Mouse (Mus musculus) limb, embryonic 14.5 days (tissue): ENCODE results near the gene Nup98. TPM values are rescaled to one million over a fixed set of nuclear protein-coding genes. Genes with fewer than 3 reads are reported as not detected.

ENCODE experiments used
- ATAC-seq: fragments of 200-750 bp; cut with Nextera tagmentation; 2 replicates; pipeline ENCODE4 v1.8.0; 2017; ENCODE audit warnings: low read depth, moderate number of reproducible peaks, moderate TSS enrichment; ENCODE audit not compliant: low FRiP score
- DNase-seq: peaks from one replicate; pipeline ENCODE4 v3.0.0-alpha.2; 2015; ENCODE audit warnings: low spot score
- H3K27ac ChIP-seq: fragments of 300-500 bp; sonication (generic); replicated peaks from 2 replicates; pipeline ENCODE4 v1.5.1; 2014; ENCODE audit warnings: low read depth, mild to moderate bottlenecking, low read length, moderate library complexity, mixed read lengths
- H3K27me3 ChIP-seq: fragments of 300-500 bp; sonication (generic); 2 replicates; pipeline ENCODE4 v1.6.1; 2014; ENCODE audit warnings: low read length, mixed read lengths; ENCODE audit not compliant: control insufficient read depth, insufficient read depth
- H3K36me3 ChIP-seq: fragments of 300-500 bp; sonication (generic); 2 replicates; pipeline ENCODE4 v1.6.1; 2014; ENCODE audit warnings: mild to moderate bottlenecking, low read length, moderate library complexity, mixed read lengths; ENCODE audit not compliant: control insufficient read depth, insufficient read depth
- H3K4me1 ChIP-seq: fragments of 300-500 bp; sonication (generic); 2 replicates; pipeline ENCODE4 v1.6.1; 2014; ENCODE audit warnings: antibody characterized with exemption, low read length, mixed read lengths; ENCODE audit not compliant: control insufficient read depth, insufficient read depth
- H3K4me2 ChIP-seq: fragments of 300-500 bp; sonication (generic); replicated peaks from 2 replicates; pipeline ENCODE4 v1.6.1; 2014; ENCODE audit warnings: low read depth, mild to moderate bottlenecking, low read length, moderate library complexity; ENCODE audit not compliant: severe bottlenecking
- H3K4me3 ChIP-seq: fragments of 300-500 bp; sonication (generic); replicated peaks from 2 replicates; pipeline ENCODE4 v1.5.1; 2014; ENCODE audit warnings: low read length
- H3K9ac ChIP-seq: fragments of 300-500 bp; sonication (generic); 2 replicates; pipeline ENCODE4 v1.6.1; 2014; ENCODE audit warnings: mild to moderate bottlenecking, low read depth, low read length, moderate library complexity; ENCODE audit not compliant: severe bottlenecking
- H3K9me3 ChIP-seq: fragments of 300-500 bp; sonication (generic); 2 replicates; pipeline ENCODE4 v1.6.1; 2016; ENCODE audit warnings: low read length; ENCODE audit not compliant: control insufficient read depth
- POLR2A ChIP-seq: fragments of 200-500 bp; IDR thresholded peaks from 2 replicates; pipeline ENCODE4 v1.8.0; 2012; ENCODE audit warnings: inconsistent platforms, mild to moderate bottlenecking, moderate library complexity, borderline replicate concordance; ENCODE audit not compliant: insufficient read depth, insufficient read length; ENCODE audit errors: extremely low read depth
- WGBS: fragments of 180-500 bp; shearing (Covaris S2); extraction: QIAGEN DNeasy Blood & Tissue Kit; methylation state at CpG from one replicate; pipeline ENCODE4 v1.1.7; 2014; 5-methylcytosine and 5-hydroxymethylcytosine counted together
- polyA plus RNA-seq, 2 experiments: library from polyadenylated mRNA; depleted of rRNA in 1 of 2; stranded (reverse) in 1 of 2; unstranded in 1 of 2; fragments of >200 nt; fragmentation: Nextera tagmentation in 1 of 2; extraction: Ambion mirVana in 1 of 2; gene quantifications; 2 replicates each; pipeline versions ENCODE4 v1.2.1 to v1.2.3; 2012 to 2014

The Nup98 gene
- polyA plus RNA-seq, 2 experiments = 27.3 to 38.9 TPM

- Histone ChIP-seq H3K27ac (no peak overlapping the region), H3K4me1 (no peaks in the 10 kb centered on the region), H3K9me3 (no peaks in the 10 kb centered on the region), H3K9ac (no peak overlapping the region), H3K4me3 (no peak overlapping the region), H3K27me3 (no peaks in the 10 kb centered on the region), H3K4me2 (no peak overlapping the region), H3K36me3 (peaks cover 71% of the 10 kb centered on the region)
- WGBS = 90% methylated on average over 5 of the region's 5 CpGs
- no peak for TF ChIP-seq POLR2A
- ATAC-seq = no peak
- no peak for DNase-seq
Measured at GRCm38 (mm10) chr7:102153691-102154090, 56.3 kb downstream of the Nup98 start.

DNA sequence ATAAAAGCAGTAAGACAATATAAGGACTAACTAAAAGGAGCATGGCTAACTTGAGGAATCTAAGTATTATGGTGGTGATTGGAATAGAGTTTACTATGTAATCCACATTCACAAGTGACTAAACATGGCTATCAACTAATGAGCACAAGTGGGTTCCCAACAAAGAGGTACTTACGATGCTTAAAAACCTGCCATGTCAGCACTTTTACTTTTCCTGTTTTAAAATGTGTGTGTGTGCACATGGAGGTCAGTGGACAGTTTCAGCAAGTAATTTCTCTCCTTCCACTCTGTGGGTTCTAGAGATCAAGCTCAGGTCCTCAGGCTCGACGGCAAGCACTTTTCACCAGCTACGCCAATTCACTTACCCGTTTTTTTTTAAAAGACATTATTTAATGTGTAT, 72.1 kb downstream of the Nup98 start:
- DNase-seq (no peak), ATAC-seq (no peak)
- peaks cover 82% of the 10 kb centered on the region for H3K36me3 ChIP-seq

GRCm38 (mm10) chr7:102137464-102137863, 72.5 kb downstream of the Nup98 start:
- WGBS = 94% methylated on average over 1 of the region's 1 CpGs
- H3K4me2 ChIP-seq = no peak overlapping the region
- peaks cover 84% of the 10 kb centered on the region for H3K36me3 ChIP-seq
- H3K9me3 ChIP-seq = no peaks in the 10 kb centered on the region
- DNase-seq = no peak
- no peak overlapping the region for H3K9ac ChIP-seq
- ATAC-seq = no peak
- H3K27me3 ChIP-seq = no peaks in the 10 kb centered on the region
- TF ChIP-seq POLR2A = no peak
- H3K27ac ChIP-seq = no peak overlapping the region
- no peaks in the 10 kb centered on the region for H3K4me1 ChIP-seq
- H3K4me3 ChIP-seq = no peak overlapping the region

More for the DNA sequence above, 72.1 kb downstream of the Nup98 start:
- no peak for TF ChIP-seq POLR2A
- Histone ChIP-seq H3K27me3 (no peaks in the 10 kb centered on the region), H3K4me2 (no peak overlapping the region), H3K9ac (no peak overlapping the region), H3K4me3 (no peak overlapping the region), H3K4me1 (no peaks in the 10 kb centered on the region), H3K9me3 (no peaks in the 10 kb centered on the region), H3K27ac (no peak overlapping the region)
- WGBS = 95% methylated on average over 5 of the region's 5 CpGs

GRCm38 (mm10) chr7:102132395-102132794, 77.6 kb downstream of the Nup98 start:
- no peak for TF ChIP-seq POLR2A
- WGBS = 95% methylated on average over 4 of the region's 4 CpGs
- peaks cover 84% of the 10 kb centered on the region for H3K36me3 ChIP-seq
- H3K9me3 ChIP-seq = no peaks in the 10 kb centered on the region
- DNase-seq (no peak), ATAC-seq (no peak)
- H3K27ac ChIP-seq = no peak overlapping the region
- H3K4me3 ChIP-seq = no peak overlapping the region
- H3K9ac ChIP-seq = no peak overlapping the region
- H3K27me3 ChIP-seq = no peaks in the 10 kb centered on the region
- no peaks in the 10 kb centered on the region for H3K4me1 ChIP-seq
- H3K4me2 ChIP-seq = no peak overlapping the region

DNA sequence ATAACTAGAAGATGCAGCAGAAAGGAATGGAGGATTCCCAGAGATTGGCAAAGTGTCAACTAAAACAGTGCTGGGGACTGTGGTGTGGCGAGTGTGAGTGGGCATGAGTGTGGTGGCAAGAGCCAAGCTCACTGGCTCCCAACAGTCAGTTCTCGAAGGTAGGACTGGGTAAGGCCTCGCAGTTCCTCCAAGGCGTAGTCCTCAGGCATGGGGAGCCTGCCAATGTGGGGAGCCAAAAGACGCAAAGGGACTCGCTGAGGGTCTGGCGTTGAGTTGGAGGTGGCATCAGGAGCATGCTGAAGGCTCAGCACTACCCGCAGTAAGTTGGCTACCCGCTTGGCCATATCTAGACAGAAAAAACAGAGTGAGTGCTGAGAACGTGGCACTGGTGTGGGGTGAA, 89.7 kb downstream of the Nup98 start:
- H3K36me3 ChIP-seq = peaks cover 65% of the 10 kb centered on the region

GRCm38 (mm10) chr7:102117382-102117781, 92.6 kb downstream of the Nup98 start:
- peaks cover 36% of the 10 kb centered on the region for H3K36me3 ChIP-seq
- H3K9ac ChIP-seq = no peak overlapping the region
- H3K4me2 ChIP-seq = no peak overlapping the region
- no peak for ATAC-seq
- H3K27ac ChIP-seq = no peak overlapping the region
- H3K9me3 ChIP-seq = no peaks in the 10 kb centered on the region
- TF ChIP-seq POLR2A = no peak
- DNase-seq = no peak
- WGBS = 76% methylated on average over 6 of the region's 6 CpGs
- H3K27me3 ChIP-seq = no peaks in the 10 kb centered on the region
- no peaks in the 10 kb centered on the region for H3K4me1 ChIP-seq
- H3K4me3 ChIP-seq = no peak overlapping the region

More for the DNA sequence above, 89.7 kb downstream of the Nup98 start:
- Histone ChIP-seq H3K9me3 (no peaks in the 10 kb centered on the region), H3K27ac (no peak overlapping the region), H3K4me2 (no peak overlapping the region), H3K27me3 (no peaks in the 10 kb centered on the region), H3K9ac (no peak overlapping the region), H3K4me3 (no peak overlapping the region), H3K4me1 (no peaks in the 10 kb centered on the region)
- TF ChIP-seq POLR2A = no peak
- ATAC-seq = no peak
- 98% methylated on average over 10 of the region's 10 CpGs for WGBS
- DNase-seq = no peak
